In the genomic region with DNA sequence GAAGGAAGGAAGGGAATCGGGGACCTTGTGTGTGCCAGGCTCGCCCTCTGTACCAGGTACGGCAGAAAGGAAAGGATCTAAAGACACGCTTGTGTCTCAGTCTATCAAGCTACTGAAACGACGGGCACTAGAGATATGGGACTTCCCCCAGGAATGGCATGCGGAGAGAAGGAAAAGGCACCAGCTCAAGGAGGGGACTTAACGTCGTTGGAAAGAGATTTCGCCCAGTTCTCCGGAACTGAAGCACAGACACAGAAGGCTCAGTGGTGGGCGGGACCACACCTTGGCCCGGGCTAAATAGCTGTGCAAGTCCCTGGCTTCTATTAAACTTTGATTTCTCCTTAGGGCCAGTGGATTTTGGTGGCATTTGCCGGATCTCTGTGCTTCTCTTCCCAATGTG, we compare ENCODE assay signal across 9 mouse cellular contexts. TPM values are rescaled to one million over a fixed set of nuclear protein-coding genes. Genes with fewer than 3 reads are reported as not detected.
DNase-seq lines count a peak whose midpoint lies in the region; ATAC-seq and TF ChIP-seq lines count a peak whose summit lies in the region.
"Had no signal": no experiment of that assay in that cellular context is flagged by ENCODE, and none has a peak within 500 bp of the region (broad histone marks: within the 10 kb centered on the region; RNA-seq: fewer than 3 reads in every experiment).

No protein-coding gene starts in this region.

- H3K27me3 ChIP-seq in liver, adult 2 months (ENCODE audit: control insufficient read depth, insufficient read depth, low read length), result no peaks in the 10 kb centered on the region
- H3K27me3 ChIP-seq in forebrain, embryonic 12.5 days, result peaks cover 28% of the 10 kb centered on the region
- no peaks in the 10 kb centered on the region for H3K27me3 ChIP-seq in limb, embryonic 13.5 days
- H3K27me3 ChIP-seq in neural tube, embryonic 14.5 days (ENCODE audit: control insufficient read depth, insufficient read depth, low read length), result no peaks in the 10 kb centered on the region

- intact Hi-C loops in left cerebral cortex, postnatal 4 days (cut with DNase I), result no loop called here

- no peaks in the 10 kb centered on the region for H3K79me2 ChIP-seq in liver, adult 2 months (ENCODE audit: control insufficient read depth, insufficient read depth, low read length)

- no peaks in the 10 kb centered on the region for H3K36me3 ChIP-seq in liver, adult 2 months (ENCODE audit: control insufficient read depth, insufficient read depth, low read length)
- H3K36me3 ChIP-seq in forebrain, embryonic 12.5 days (replicated peaks), result no peaks in the 10 kb centered on the region
- no peaks in the 10 kb centered on the region for H3K36me3 ChIP-seq in limb, embryonic 13.5 days
- no peaks in the 10 kb centered on the region for H3K36me3 ChIP-seq in neural tube, embryonic 14.5 days (ENCODE audit: control insufficient read depth, insufficient read depth, low read length)

- no peak for ATAC-seq in forebrain, embryonic 12.5 days (ENCODE audit: low FRiP score)
- ATAC-seq in limb, embryonic 13.5 days (ENCODE audit: low FRiP score, low read depth), result no peak
- no peak for ATAC-seq in neural tube, embryonic 14.5 days (ENCODE audit: low read depth)

- DNase-seq in liver, adult 2 months (ENCODE audit: extremely low read depth, low read depth, low spot score), result no peak
- DNase-seq in liver, result no peak
- DNase-seq in left cerebral cortex, postnatal 4 days, result no peak
- DNase-seq in urinary bladder, adult 2 months (ENCODE audit: low spot score), result no peak
- DNase-seq in adrenal gland, postnatal 25 days, result no peak
- DNase-seq: heart, postnatal 10 days had no signal

- no peak for TF ChIP-seq POLR2A in liver, adult 2 months (IDR thresholded peaks at IDR 0.05; ENCODE audit: extremely low read depth, insufficient read depth, low read length)

- peak overlapping the region; percentile 48 for H3K4me2 ChIP-seq in forebrain, embryonic 12.5 days
- peak overlapping the region; percentile 64 for H3K4me2 ChIP-seq in limb, embryonic 13.5 days (replicated peaks)
- peak overlapping the region; percentile 33; the same call in 1 of the 2 replicates for H3K4me2 ChIP-seq in neural tube, embryonic 14.5 days (ENCODE audit: low read depth, low read length)

- H3K4me1 ChIP-seq in liver, adult 2 months (ENCODE audit: control insufficient read depth, insufficient read depth, low read length), result peaks cover 12% of the 10 kb centered on the region
- H3K4me1 ChIP-seq in forebrain, embryonic 12.5 days, result peaks cover 26% of the 10 kb centered on the region
- H3K4me1 ChIP-seq in limb, embryonic 13.5 days, result peaks cover 43% of the 10 kb centered on the region
- H3K4me1 ChIP-seq in neural tube, embryonic 14.5 days (ENCODE audit: control insufficient read depth, insufficient read depth, low read length), result no peaks in the 10 kb centered on the region

- peak overlapping the region; percentile 34; the same call in 1 of the 2 replicates for H3K9ac ChIP-seq in liver, adult 2 months (ENCODE audit: low read depth, low read length)
- peak overlapping the region; percentile 42; the same call in 1 of the 2 replicates for H3K9ac ChIP-seq in forebrain, embryonic 12.5 days
- H3K9ac ChIP-seq in limb, embryonic 13.5 days, result peak overlapping the region; percentile 59
- no peak overlapping the region for H3K9ac ChIP-seq in neural tube, embryonic 14.5 days (replicated peaks; ENCODE audit: low read depth, low read length)

- TF ChIP-seq CTCF in liver, adult 2 months (IDR thresholded peaks at IDR 0.05; ENCODE audit: low read depth, low read length), result no peak

- 12% methylated on average over 14 of the region's 14 CpGs for WGBS in liver, adult 2 months
- WGBS in forebrain, embryonic 12.5 days, result 13% methylated on average over 14 of the region's 14 CpGs
- WGBS in limb, embryonic 13.5 days, result 7% methylated on average over 14 of the region's 14 CpGs
- WGBS in neural tube, embryonic 14.5 days, result 11% methylated on average over 14 of the region's 14 CpGs

- peak overlapping the region; percentile 22; the same call in 1 of the 2 replicates for H3K4me3 ChIP-seq in liver, adult 2 months (ENCODE audit: insufficient read depth, low read depth, low read length)
- peak overlapping the region; percentile 21 for H3K4me3 ChIP-seq in forebrain, embryonic 12.5 days (replicated peaks)
- H3K4me3 ChIP-seq in limb, embryonic 13.5 days, result peak overlapping the region; percentile 35
- H3K4me3 ChIP-seq in neural tube, embryonic 14.5 days (ENCODE audit: low read depth, low read length), result no peak overlapping the region

- no peak overlapping the region for H3K27ac ChIP-seq in liver, adult 2 months (replicated peaks; ENCODE audit: insufficient read depth, low read depth, low read length)
- 0 out of 2 replicates have a peak overlapping the region, but pooled peaks have one; percentile 2 for H3K27ac ChIP-seq in forebrain, embryonic 12.5 days
- peak overlapping the region; percentile 44; the same call in 1 of the 2 replicates for H3K27ac ChIP-seq in limb, embryonic 13.5 days
- H3K27ac ChIP-seq in neural tube, embryonic 14.5 days (ENCODE audit: low read depth, low read length), result no peak overlapping the region

- H3K9me3 ChIP-seq in forebrain, embryonic 12.5 days, result no peaks in the 10 kb centered on the region
- no peaks in the 10 kb centered on the region for H3K9me3 ChIP-seq in limb, embryonic 13.5 days
- no peaks in the 10 kb centered on the region for H3K9me3 ChIP-seq in neural tube, embryonic 14.5 days (ENCODE audit: control insufficient read depth, low read length)

RNA-seq across cellular contexts. Expression of a gene that starts 44.9 kb away (rescaled TPM):
- total RNA-seq in liver, adult 2 months (2014; rRNA removed), result 1.4 and 6.4 TPM in 2 replicates
- 4.6 and 6.8 TPM in 2 replicates for polyA plus RNA-seq in liver, adult 2 months (2012; rRNA removed)
- polyA plus RNA-seq in forebrain, embryonic 12.5 days (2016; fragmentation: Nextera tagmentation; extraction: Ambion mirVana), result 3.5 and 10.8 TPM in 2 replicates
- polyA plus RNA-seq in limb, embryonic 13.5 days (2015; fragmentation: Nextera tagmentation; extraction: Ambion mirVana), result 3.1 and 4.1 TPM in 2 replicates
- polyA plus RNA-seq in neural tube, embryonic 14.5 days (2014; fragmentation: Nextera tagmentation; extraction: Ambion mirVana), result 3.4 and 3.7 TPM in 2 replicates
- 100 to 1,000 TPM; 146 to 147 TPM for total RNA-seq in left cerebral cortex, postnatal 4 days (2021)
- polyA plus RNA-seq in urinary bladder, adult 2 months (2012; rRNA removed), result 22.3 and 22.4 TPM in 2 replicates
- total RNA-seq in adrenal gland, postnatal 25 days (2021), result 61.3 and 81.5 TPM in 2 replicates

Comparison
In these comparisons a context has a peak if more than half of its experiments do, and no peak if none do; other contexts are left out.
1. H3K27ac ChIP-seq: peak in forebrain, embryonic 12.5 days (single experiment) and limb, embryonic 13.5 days (single experiment); none in liver, adult 2 months (single experiment) and neural tube, embryonic 14.5 days (single experiment).
2. Peak in every context shown above with its lines, with median percentiles within 50 percentile points of each other: H3K4me2 ChIP-seq.